Mouse (Mus musculus): Measurements from ENCODE around the gene Stx12.

DNA sequence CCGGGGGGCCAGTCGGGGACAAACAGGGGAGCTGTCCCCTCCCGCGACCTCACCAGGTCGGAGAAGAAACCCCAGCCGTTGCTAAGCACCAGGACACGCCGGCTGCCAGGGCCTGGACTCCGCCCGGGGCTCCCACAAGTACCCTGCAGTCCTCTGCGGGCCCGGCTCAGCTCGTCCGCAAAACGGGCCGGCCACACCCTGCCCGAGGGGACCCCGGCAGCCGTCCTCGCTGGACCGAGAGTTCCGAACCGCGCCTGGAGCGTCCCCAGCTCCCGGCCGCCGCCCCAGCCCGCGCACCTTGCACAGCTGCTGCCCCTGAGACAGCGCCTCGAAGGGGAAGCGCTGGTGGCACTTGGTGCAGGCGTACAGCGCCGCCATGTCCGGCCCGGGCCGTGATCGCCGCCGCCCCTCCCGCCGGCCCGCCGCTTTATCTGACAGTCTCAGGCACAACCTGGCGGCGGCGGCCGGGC, 37.8 kb upstream of the Stx12 start:
- TF ChIP-seq POLR2A (IDR thresholded peaks at IDR 0.05; ENCODE audit: borderline replicate concordance, control insufficient read depth, low read depth, low read length) (peak; percentile 50; the same call in 1 of the 2 replicates), CTCF (IDR thresholded peaks at IDR 0.05; ENCODE audit: control insufficient read depth, insufficient read depth, low read length) (0 out of 2 replicates have a peak, but pooled peaks have one; percentile 7)

All from bone marrow, adult 2 months (tissue).